Mouse (Mus musculus) bone marrow macrophage, adult 2 months (primary cell): Measurements from ENCODE around the gene Speg.

Experiments used
- CTCF ChIP-seq: IDR thresholded peaks from 2 replicates; pipeline ENCODE4 v1.5.1; 2012; ENCODE audit warnings: low read depth, mild to moderate bottlenecking, low read length, moderate library complexity
- POLR2A ChIP-seq: IDR thresholded peaks from 2 replicates; pipeline ENCODE4 v1.6.1; 2012; ENCODE audit warnings: mild to moderate bottlenecking, low read depth, low read length, borderline replicate concordance

- TF ChIP-seq CTCF (no peak), POLR2A (no peak)
These were observed 85.2 kb downstream of the Speg start for GRCm38 (mm10) chr1:75460297-75460696.
